Mouse (Mus musculus) forebrain, embryonic 10.5 days (tissue): ENCODE data around the gene Scaf1. TPM values are rescaled to one million over a fixed set of nuclear protein-coding genes. Genes with fewer than 3 reads are reported as not detected.

Experiments
- DNase-seq: peaks from one replicate; pipeline ENCODE4 v3.0.0-alpha.2; 2017; ENCODE audit warnings: low spot score; ENCODE audit errors: extremely low spot score
- H3K27ac ChIP-seq: fragments of 300-500 bp; sonication (generic); 2 replicates; pipeline ENCODE4 v1.5.1; 2016; ENCODE audit warnings: mild to moderate bottlenecking
- H3K27me3 ChIP-seq: fragments of 300-500 bp; sonication (generic); 2 replicates; pipeline ENCODE4 v1.6.1; 2016; ENCODE audit warnings: mild to moderate bottlenecking; ENCODE audit not compliant: poor library complexity, severe bottlenecking
- H3K36me3 ChIP-seq: fragments of 300-500 bp; sonication (generic); replicated peaks from 2 replicates; pipeline ENCODE4 v1.6.1; 2016; ENCODE audit warnings: mild to moderate bottlenecking, moderate library complexity
- H3K4me1 ChIP-seq: fragments of 300-500 bp; sonication (generic); 2 replicates; pipeline ENCODE4 v1.6.1; 2016
- H3K4me3 ChIP-seq: fragments of 300-500 bp; sonication (generic); 2 replicates; pipeline ENCODE4 v1.5.1; 2016; ENCODE audit warnings: mild to moderate bottlenecking, moderate library complexity
- H3K9me3 ChIP-seq: fragments of 300-500 bp; sonication (generic); 2 replicates; pipeline ENCODE4 v1.6.1; 2016; ENCODE audit warnings: mild to moderate bottlenecking, moderate library complexity
- WGBS: fragments of 180-500 bp; shearing (Covaris S2); methylation state at CpG from one replicate; pipeline ENCODE4 v1.1.7; 2016; 5-methylcytosine and 5-hydroxymethylcytosine counted together
- polyA plus RNA-seq: library from polyadenylated mRNA; unstranded; fragments of >200 nt; fragmentation: Nextera tagmentation; extraction: Ambion mirVana; gene quantifications from 2 replicates; pipeline ENCODE4 v1.2.1, GENCODE M21; 2016

Scaf1 gene
- polyA plus RNA-seq, 1 experiment from 2014 or later, result 39.9 TPM

DNA sequence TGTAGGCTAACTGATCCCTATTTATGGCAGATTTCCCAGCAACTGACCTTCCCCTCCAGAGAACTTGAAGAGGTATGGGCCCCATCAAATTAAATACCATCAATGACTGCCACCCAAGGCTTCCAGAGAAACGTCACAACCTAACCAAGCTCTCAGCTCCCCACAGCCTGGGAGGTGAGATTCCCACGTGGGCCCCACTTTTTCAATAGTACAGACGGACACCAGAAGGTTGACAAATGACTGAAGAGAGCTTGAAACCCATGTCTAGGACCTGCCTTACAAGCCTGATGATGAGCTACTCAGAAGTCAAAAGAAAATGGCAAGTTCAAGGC, 31.4 kb downstream of the Scaf1 start:
- Histone ChIP-seq H3K36me3 (peaks cover 71% of the 10 kb centered on the region), H3K4me3 (peak overlapping the region; percentile 97), H3K27ac (peak overlapping the region; percentile 99), H3K4me1 (peaks cover 42% of the 10 kb centered on the region), H3K27me3 (no peaks in the 10 kb centered on the region), H3K9me3 (no peaks in the 10 kb centered on the region)
- DNase-seq, result no peak
- WGBS, result 59% methylated on average over 3 of the region's 3 CpGs

DNA sequence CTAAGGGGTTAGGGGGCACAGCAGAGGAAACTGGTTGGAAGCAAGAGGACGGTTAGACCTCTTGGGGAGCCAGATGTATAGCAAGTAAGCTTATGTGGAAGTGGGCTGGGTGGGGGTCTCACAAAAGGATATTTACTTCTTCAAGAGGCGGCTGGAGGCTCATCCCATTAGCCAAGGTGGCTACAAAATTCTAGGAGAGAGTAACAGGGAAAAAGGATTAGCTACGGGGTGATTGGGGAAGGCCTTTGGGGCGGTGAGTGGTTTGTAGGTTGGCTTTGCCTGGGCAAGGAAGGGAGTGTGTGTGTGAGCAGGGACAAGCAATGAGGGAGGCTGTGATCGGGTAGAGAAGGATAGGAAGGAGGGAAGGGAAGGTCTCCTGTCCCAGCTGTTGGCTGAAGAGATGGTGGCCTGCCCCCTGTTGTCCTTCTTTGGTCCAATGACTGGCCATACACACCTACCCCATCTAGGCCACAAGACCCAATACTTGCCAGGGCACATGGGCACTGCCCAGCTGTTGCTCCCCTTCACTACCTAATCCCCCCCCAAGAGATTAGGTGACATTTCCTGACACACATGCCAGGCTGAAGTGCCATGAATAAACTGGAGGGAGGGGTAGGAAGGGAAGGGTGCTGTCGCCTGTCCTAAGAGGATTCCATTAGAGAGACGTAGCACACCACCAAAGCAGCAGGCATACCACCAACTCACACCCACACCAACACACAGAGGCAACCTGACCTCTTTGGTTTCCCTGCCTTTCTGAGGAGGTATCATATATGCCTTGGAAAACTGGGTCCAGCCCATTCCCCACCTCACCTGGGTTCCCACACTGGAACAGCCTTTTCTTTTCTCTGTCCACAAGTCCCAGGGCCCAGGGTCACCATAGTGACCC, 32.0 kb downstream of the Scaf1 start:
- H3K4me3 ChIP-seq, result peak overlapping the region; percentile 97
- peaks cover 71% of the 10 kb centered on the region for H3K36me3 ChIP-seq
- 84% methylated on average over 7 of the region's 7 CpGs for WGBS
- H3K27me3 ChIP-seq, result no peaks in the 10 kb centered on the region
- no peaks in the 10 kb centered on the region for H3K9me3 ChIP-seq
- peaks cover 40% of the 10 kb centered on the region for H3K4me1 ChIP-seq
- H3K27ac ChIP-seq, result peak overlapping the region; percentile 99; the same call in 1 of the 2 replicates
- DNase-seq, result no peak

DNA sequence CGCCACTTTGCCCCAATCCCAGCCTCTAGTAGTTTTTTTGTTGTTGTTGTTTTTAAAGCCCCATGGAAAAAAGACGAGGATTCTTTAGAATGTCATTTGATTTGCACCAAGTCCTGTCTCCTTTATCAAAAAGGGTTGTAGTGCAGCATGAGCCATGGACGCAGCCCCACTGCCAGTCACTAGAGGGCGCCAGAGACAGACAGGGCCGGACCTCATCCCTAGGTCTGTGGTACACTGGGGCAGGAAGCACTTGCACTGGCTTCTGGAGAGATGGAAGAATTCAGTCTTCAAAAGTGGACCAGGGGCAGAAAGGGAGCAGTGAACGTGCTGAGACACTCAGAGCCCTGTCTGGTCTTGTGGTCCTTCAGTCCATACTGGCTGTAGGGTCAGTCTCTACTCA, 33.1 kb downstream of the Scaf1 start:
- H3K36me3 ChIP-seq, result peaks cover 73% of the 10 kb centered on the region
- peak overlapping the region; percentile 97 for H3K4me3 ChIP-seq
- WGBS, result 42% methylated on average over 6 of the region's 6 CpGs
- 0 out of 2 replicates have a peak overlapping the region, but pooled peaks have one; percentile 44 for H3K27ac ChIP-seq
- H3K4me1 ChIP-seq, result peaks cover 32% of the 10 kb centered on the region
- H3K27me3 ChIP-seq, result no peaks in the 10 kb centered on the region
- DNase-seq, result peak; percentile 87
- no peaks in the 10 kb centered on the region for H3K9me3 ChIP-seq

DNA sequence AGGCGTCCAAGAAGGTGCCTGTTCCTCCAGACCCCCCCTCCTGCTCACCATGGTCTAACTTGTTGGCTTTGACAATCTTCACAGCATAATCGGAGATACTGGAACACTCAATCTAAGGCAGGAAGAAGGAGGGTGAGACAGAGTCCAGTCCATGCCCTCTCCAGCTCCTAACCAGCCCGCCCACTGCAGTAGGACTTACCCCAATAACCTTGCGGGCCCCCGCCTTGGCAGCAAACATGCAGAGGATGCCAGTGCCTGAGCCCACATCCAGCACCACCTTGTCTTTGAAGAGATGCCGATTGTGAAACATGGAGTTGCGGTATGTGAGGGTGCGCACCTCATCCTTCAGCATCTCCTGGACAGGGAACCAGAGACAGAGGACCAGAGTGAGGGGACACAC, 34.6 kb downstream of the Scaf1 start:
- no peak for DNase-seq
- Histone ChIP-seq H3K36me3 (peaks cover 85% of the 10 kb centered on the region), H3K4me3 (no peak overlapping the region), H3K9me3 (no peaks in the 10 kb centered on the region), H3K27me3 (no peaks in the 10 kb centered on the region), H3K4me1 (peaks cover 27% of the 10 kb centered on the region), H3K27ac (no peak overlapping the region)
- WGBS, result 94% methylated on average over 8 of the region's 8 CpGs

DNA sequence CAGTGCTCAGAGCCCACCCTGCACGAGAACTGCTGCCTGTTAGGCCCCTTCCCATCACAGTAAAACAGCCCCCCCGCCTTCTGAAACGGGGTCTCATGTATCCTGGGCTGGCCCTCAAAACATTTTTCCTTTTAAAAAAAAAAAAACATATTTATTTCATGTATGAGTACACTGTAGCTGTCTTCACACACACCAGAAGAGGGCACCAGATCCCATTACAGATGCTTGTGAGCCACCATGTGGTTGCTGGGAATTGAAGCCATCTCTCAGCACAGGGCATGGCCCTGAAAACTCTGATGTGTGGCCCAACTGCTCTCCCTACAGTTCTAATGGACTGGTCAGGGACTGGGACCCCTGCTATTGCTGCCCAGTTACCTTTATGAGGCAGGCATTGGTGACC, 37.9 kb downstream of the Scaf1 start:
- Histone ChIP-seq H3K27ac (no peak overlapping the region), H3K36me3 (peaks cover 81% of the 10 kb centered on the region), H3K9me3 (no peaks in the 10 kb centered on the region), H3K27me3 (no peaks in the 10 kb centered on the region), H3K4me3 (peak overlapping the region; percentile 1; the same call in 1 of the 2 replicates), H3K4me1 (peaks cover 27% of the 10 kb centered on the region)
- WGBS, result 87% methylated on average over 3 of the region's 3 CpGs
- no peak for DNase-seq

DNA sequence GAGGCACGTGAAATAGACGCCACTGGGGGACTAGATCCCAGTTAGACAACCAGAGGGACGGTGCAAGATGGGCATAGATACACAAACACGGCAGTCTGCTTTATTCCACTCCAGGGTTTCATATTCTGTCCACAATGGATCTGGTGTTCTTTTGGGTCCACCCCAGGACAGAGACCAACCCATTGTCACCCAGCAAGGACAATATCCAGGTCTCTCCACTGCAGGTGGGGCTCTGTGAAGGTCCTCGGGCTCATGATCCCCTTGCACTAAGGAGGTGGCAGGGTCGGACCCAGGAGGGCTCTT, 41.1 kb downstream of the Scaf1 start:
- H3K9me3 ChIP-seq, result no peaks in the 10 kb centered on the region
- H3K36me3 ChIP-seq, result peaks cover 51% of the 10 kb centered on the region
- H3K4me3 ChIP-seq, result peak overlapping the region; percentile 58
- no peak for DNase-seq
- 28% methylated on average over 6 of the region's 6 CpGs for WGBS
- H3K27me3 ChIP-seq, result no peaks in the 10 kb centered on the region
- peak overlapping the region; percentile 81; the same call in 1 of the 2 replicates for H3K27ac ChIP-seq
- peaks cover 46% of the 10 kb centered on the region for H3K4me1 ChIP-seq

DNA sequence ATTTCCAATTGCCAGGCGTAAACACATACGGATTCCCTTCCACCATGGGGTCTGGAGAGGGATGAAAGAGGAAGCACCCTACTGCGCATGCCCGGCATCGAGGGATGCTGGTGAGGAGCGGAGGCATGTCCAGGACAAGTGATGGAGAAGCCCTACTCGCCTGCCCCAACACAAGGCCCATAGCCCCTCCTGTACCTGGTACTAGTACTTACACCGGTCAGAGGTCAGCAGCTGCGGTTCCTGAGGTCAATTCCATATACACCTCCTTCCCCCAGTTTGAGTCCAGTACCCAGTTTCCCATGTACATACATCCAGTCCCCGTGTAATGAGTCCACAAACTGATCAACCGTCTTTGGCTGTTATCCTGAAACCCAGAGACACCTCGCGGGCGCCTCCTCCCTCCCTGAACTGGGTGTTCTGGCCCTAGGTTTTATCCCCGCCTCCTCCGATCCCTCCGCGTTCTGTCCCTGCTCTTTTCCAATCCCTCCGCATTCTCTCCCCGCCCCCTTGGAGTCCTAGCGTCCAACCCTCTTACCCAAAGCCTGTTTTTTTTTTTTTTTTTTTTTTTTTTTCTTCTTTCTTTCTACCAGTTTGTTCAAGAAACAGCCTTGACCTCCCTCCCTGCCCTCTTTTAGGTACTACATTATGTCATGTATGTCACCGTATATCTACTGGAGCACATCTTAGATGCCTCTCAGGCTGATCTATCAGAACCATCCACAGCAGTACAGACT, 41.6 kb downstream of the Scaf1 start, which contains the start of gene Cpt1c:
Gene Cpt1c (minus strand): TSS at position 469 of the 734 bp plus-strand sequence.
- peak; percentile 83 for DNase-seq
- Histone ChIP-seq H3K27ac (peak within 1 kb of the TSS; percentile 81), H3K4me1 (peaks cover 51% of the 10 kb centered on the region), H3K4me3 (peak within 1 kb of the TSS; percentile 58), H3K9me3 (no peaks in the 10 kb centered on the region), H3K36me3 (peaks cover 45% of the 10 kb centered on the region), H3K27me3 (no peaks in the 10 kb centered on the region)
- 1% methylated on average over 22 of the region's 22 CpGs for WGBS

DNA sequence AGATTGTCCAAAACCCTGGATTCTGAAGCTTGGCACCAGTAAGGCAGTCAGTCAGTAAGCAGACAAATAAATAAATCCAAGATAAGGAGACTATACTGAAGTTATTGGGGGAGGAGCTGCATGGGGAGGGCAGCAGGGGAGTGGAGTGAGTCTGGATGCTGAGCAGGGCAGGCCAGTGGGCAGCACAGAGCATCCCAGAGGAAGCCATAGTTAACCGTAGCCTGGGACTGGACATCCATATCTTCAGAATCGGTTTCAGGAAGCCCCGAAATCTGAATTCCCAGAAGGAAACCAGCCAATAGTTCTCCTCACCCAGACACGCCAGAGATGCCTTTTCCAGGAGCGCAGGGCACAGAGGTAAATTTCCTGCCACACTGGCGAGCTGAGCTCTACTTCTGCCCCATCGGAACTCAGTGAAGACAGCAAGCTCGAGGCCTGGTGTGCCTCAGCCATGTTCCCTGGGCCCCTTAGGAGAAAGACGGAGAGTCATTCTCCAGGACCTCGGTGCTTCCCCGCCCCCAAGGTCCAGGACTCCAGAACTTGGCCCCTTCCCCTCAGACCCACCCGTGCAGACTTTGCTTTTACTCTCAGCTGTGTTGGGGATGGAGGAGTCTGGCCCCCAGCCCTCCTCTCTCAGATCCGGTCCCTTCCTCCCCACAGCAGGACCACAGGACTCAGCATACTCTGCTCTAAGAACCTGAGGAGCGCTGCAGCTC, 42.6 kb downstream of the Scaf1 start:
- Histone ChIP-seq H3K36me3 (peaks cover 36% of the 10 kb centered on the region), H3K27ac (peak overlapping the region; percentile 81), H3K4me1 (peaks cover 53% of the 10 kb centered on the region), H3K27me3 (no peaks in the 10 kb centered on the region), H3K9me3 (no peaks in the 10 kb centered on the region), H3K4me3 (peak overlapping the region; percentile 58)
- no peak for DNase-seq
- 40% methylated on average over 14 of the region's 14 CpGs for WGBS

DNA sequence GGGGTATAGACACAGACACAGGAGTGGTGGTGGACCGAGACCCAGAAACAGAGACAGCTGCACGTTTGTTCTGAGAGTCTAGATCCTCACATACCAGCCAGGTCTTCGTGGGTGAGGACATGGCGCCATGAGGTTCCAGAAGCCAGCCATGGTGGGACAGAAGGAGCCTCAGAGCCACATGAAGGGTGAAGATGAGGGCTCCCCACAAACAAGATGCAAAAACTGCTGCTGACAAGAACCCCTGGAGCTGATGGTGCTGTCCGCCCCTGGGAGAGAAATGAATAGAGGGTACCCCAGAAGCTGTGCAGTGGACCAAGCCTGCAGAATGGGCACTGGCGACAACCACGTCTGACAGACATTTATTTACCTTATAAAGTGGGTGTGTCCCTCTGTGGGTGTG, 45.0 kb downstream of the Scaf1 start:
- WGBS, result 82% methylated on average over 7 of the region's 7 CpGs
- peaks cover 25% of the 10 kb centered on the region for H3K36me3 ChIP-seq
- peaks cover 53% of the 10 kb centered on the region for H3K4me1 ChIP-seq

DNA sequence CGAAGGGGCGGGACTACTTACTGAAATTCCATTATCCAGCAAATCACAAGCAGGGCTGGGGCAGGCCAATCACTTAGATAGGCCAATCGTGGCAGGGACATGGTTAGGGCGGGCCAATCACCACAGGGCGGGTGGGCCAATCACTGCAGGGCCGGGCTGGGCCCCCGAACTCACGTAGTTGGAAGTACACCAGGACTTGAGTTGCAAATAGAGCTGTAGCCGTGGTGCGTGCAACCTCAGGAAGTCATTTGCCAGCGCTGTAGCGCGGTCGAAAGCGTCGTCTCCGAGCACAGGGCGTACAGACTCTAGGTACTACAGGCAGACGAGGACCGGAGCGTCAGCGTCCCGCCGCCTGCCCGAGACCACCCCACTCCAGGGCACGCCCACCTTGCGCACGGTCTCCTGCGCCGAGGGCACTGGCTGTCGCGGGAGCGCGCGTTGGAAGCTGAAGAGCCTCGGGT, 45.9 kb downstream of the Scaf1 start:
- Histone ChIP-seq H3K27ac (peak overlapping the region; percentile 89), H3K4me3 (peak overlapping the region; percentile 68), H3K36me3 (peaks cover 25% of the 10 kb centered on the region), H3K27me3 (no peaks in the 10 kb centered on the region), H3K4me1 (peaks cover 50% of the 10 kb centered on the region), H3K9me3 (no peaks in the 10 kb centered on the region)
- DNase-seq, result peak; percentile 91
- under 1% methylated on average over 36 of the region's 36 CpGs for WGBS

More for the DNA sequence above, 45.0 kb downstream of the Scaf1 start:
- H3K9me3 ChIP-seq, result no peaks in the 10 kb centered on the region
- DNase-seq, result no peak
- peak overlapping the region; percentile 89 for H3K27ac ChIP-seq
- H3K4me3 ChIP-seq, result peak overlapping the region; percentile 68
- H3K27me3 ChIP-seq, result no peaks in the 10 kb centered on the region

DNA sequence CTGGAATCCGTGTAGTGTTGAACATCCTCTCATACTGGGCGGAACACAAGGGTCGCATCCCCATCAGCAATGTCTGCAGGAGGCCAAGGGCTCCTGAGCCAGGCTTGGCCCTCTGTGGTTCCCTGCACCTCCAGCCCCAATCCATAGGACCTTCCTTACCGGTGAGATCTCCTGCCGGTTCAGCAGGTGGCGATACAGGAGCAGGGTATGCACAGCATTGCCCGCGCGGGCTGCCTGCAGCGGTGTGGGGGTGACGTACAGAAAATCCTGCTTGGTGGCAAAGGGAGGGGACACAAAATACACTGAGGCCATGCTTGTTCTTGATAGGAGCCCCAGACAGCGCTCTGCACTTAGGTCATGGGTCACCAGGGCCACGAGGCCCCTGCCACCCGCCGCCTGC, 49.5 kb downstream of the Scaf1 start:
- H3K27ac ChIP-seq, result no peak overlapping the region
- no peak for DNase-seq
- H3K27me3 ChIP-seq, result no peaks in the 10 kb centered on the region
- H3K9me3 ChIP-seq, result no peaks in the 10 kb centered on the region
- H3K4me3 ChIP-seq, result no peak overlapping the region
- H3K4me1 ChIP-seq, result peaks cover 23% of the 10 kb centered on the region
- peaks cover 54% of the 10 kb centered on the region for H3K36me3 ChIP-seq
- 80% methylated on average over 15 of the region's 15 CpGs for WGBS

DNA sequence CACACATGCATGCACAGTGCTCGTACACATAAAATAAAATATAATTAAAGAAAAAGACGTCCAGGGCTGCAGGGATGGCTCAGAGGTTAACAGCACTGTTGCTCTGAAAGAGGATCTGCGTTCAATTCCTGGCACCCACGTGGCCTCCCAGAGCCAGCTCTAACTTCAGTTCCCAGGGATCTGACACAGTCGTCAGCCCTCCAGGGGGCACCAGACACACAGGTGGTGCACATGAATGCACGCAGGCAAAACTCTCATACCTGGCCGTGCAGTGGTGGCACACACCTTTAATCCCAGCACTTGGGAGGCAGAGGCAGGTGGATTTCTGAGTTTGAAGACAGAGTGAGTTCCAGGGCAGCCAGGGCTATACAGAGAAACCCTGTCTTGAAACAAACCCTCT, 50.2 kb downstream of the Scaf1 start:
- H3K4me1 ChIP-seq, result peaks cover 17% of the 10 kb centered on the region
- no peaks in the 10 kb centered on the region for H3K27me3 ChIP-seq
- 85% methylated on average over 7 of the region's 7 CpGs for WGBS
- no peaks in the 10 kb centered on the region for H3K9me3 ChIP-seq
- H3K36me3 ChIP-seq, result peaks cover 61% of the 10 kb centered on the region
- H3K27ac ChIP-seq, result no peak overlapping the region
- no peak overlapping the region for H3K4me3 ChIP-seq
- no peak for DNase-seq
